Mouse (Mus musculus) layer of hippocampus, adult 8-10 months (tissue): ENCODE results near the gene Arhgap24. TPM values are rescaled to one million over a fixed set of nuclear protein-coding genes. Genes with fewer than 3 reads are reported as not detected.

Experiments
- DNase-seq, 2 experiments: peaks; one replicate each; pipeline ENCODE4 v3.0.0; 2022; ENCODE audit warnings: low spot score in 2 of 2
- total RNA-seq, 4 experiments: library from RNA; stranded (reverse); gene quantifications; 2 replicates each; pipeline ENCODE4 v1.2.4; 2022

The Arhgap24 gene
- total RNA-seq, 4 experiments from 2014 or later, result 4.8 to 10.6 (median 7.1) TPM

DNA sequence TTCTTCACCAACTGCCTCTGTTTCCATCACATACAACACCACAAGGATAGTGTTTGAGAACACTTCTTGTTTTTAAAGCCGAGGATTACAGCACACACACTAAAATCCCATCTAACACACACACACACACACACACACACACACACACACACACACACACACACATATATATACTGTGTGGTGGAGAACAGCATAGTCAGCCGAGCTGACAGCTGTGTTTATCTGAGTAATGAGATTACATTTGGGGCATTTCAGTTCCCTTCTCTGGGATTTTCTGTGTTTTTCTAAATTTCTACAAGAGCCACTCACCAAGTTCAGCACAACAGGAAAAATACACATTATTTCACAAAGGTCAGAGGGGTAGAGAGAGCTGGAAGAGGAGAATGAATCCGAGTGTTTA, 96.5 kb downstream of the Arhgap24 start:
- no peak for DNase-seq

- no peak for DNase-seq
Measured at GRCm38 (mm10) chr5:102578431-102578830, 97.2 kb downstream of the Arhgap24 start.

DNA sequence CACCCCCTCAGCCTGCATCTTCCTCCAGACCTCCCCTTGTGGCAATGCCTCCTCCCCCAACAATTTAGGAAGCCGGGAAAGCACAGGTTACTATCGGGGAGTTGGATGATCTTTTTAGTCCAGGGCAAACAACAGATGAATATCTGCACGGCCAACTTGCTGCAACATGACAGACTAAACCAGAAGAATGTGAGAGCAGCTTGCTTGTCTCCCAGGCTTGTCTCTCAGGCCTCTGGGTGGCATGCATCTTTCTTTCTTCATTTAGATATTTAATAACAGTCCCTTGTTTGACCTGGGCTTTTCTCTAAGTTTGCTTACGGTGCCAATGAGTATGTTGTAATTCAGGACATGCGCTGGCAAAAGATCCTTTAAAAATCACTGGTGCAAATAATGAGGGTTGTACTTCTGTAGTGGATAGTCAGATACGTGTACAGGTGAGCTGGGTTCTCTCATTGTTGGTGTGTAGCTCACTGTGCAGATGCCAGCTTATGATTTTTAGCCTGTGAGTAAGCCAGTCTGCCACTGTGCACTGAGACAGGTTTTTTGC, 101.7 kb downstream of the Arhgap24 start:
- no peak for DNase-seq

GRCm38 (mm10) chr5:102591422-102591821, 110.2 kb downstream of the Arhgap24 start:
- no peak for DNase-seq

DNA sequence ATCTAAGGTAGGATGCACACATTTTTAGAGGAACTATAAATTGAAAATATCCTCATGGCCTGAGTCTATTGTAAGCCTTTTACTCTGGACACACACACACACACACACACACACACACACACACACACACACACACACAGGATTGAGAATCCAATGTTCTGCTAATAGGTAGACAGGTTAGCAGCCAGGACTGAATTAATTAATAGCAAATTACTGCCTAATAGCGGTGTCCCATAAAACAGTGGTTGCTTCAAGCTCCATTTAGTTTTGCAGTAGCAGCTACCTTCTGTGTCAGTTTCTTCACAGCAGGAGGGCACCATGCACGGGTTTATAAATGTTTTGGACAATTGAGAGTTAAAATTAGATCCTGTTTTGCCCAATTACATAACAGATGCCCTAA, 111.9 kb downstream of the Arhgap24 start:
- no peak for DNase-seq

DNA sequence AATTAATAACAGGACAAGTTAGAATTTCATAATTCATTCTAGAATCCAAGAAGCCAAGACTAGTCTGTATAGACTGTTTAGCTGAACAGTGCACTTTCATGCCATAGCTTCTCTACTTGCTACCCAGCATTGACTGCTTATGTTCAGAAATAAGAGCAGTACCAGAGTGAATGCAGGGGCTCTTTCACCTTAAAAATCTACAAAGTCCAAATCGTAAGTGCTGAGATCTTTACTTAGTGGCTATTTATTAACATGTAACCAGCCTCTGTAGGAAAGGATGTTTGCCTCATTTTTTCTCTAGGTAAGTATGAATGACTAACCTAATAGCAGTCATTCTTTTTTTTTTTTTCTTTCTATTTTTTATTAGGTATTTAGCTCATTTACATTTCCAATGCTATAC, 117.9 kb downstream of the Arhgap24 start:
- no peak for DNase-seq

GRCm38 (mm10) chr5:102613571-102613970, 132.4 kb downstream of the Arhgap24 start:
- DNase-seq, result no peak

GRCm38 (mm10) chr5:102614081-102614480, 132.9 kb downstream of the Arhgap24 start:
- no peak for DNase-seq

GRCm38 (mm10) chr5:102615249-102615648, 134.1 kb downstream of the Arhgap24 start:
- no peak for DNase-seq

DNA sequence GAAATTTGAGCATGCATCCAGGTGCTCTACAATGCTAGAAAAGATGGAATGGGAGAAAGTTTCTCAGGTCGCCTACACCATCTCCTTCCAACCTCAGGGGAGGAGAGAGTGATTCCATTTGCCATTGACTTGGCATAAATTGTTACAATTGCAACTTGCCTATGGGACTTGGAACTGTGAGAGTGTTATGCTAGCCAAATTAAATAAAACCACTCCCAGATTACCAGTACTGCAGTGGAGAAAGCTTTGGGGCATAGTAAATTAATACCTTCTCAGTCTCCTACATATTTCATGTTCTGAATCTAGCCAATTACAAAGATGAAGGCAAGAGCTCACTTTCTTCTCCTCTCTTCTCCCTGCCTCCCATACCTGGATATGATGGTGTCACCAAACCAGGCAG, 139.8 kb downstream of the Arhgap24 start:
- no peak for DNase-seq

DNA sequence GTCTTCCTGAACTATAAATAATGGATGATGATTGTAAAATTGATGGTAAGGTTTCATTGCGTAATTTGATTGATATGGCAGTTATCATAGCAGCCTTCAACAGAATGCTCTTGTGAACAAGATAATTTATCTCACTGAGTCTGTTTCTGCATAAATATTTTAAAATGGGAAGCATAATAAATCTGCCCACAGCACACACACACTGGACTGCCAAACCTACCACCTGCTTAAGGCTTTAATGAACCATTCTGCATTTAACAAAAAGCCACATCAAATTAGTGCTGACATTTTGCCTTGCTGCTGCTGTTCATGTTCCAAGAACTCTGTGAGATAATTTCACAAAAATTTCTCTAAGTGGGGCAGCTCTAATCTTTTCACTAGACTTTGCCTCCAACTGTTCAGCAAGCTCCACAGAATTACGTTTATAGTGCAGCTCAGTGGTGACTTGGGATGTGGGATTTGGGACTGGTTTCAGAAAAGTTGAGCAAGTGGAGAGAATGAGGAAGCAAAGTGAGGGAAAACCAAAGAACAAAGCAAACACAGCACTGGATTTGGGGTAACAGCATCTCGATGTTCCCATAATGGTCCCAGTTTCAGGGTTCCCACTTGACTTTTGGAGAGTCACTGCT, 142.7 kb downstream of the Arhgap24 start:
- no peak for DNase-seq

GRCm38 (mm10) chr5:102626671-102627070, 145.5 kb downstream of the Arhgap24 start:
- no peak for DNase-seq

DNA sequence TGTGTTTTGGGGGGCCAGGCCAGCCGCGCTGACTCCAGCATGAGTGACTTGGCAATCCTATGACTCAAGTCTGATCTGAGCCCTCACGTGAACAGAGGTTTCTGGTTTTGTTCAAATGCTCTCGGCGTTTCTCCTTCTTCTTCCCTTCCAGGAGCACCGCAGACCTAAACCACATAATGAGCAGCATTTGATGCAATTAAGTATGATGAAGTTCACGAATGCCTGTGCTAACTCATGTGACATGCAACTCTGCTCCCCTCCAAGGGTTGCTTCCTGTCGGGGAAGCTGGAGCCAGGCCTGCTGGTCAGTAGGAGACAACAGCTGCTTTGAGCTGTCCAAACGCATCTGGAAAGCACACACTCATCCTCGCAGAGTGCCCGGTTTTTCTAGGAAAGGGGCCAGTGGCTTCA, 148.2 kb downstream of the Arhgap24 start:
- DNase-seq, result no peak

- no peak for DNase-seq
Measured at GRCm38 (mm10) chr5:102635591-102635990, 154.4 kb downstream of the Arhgap24 start.

- no peak for DNase-seq
Measured at GRCm38 (mm10) chr5:102639782-102640559, 158.8 kb downstream of the Arhgap24 start.

- DNase-seq, result no peak
Measured at GRCm38 (mm10) chr5:102643364-102643763, 162.2 kb downstream of the Arhgap24 start.

DNA sequence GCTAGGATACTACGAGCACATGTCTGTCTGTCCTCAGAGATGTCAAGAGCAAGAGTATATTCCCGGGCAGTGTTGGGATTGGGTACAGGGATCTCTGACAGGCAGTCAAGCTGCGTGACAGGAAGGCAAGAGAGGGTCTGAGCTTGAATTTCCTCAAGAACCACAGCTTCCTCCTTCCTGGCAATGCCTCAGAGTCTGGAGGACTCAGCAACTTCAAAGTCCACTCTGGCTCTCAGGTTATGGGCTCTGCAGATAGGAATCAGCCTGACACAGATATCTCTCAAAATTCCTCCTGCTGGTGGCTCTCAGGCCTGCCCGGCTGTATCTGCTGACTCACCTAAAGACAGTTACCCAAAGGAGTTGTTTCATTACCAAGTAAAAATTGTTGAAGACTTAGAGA, 162.6 kb downstream of the Arhgap24 start:
- DNase-seq, result no peak

DNA sequence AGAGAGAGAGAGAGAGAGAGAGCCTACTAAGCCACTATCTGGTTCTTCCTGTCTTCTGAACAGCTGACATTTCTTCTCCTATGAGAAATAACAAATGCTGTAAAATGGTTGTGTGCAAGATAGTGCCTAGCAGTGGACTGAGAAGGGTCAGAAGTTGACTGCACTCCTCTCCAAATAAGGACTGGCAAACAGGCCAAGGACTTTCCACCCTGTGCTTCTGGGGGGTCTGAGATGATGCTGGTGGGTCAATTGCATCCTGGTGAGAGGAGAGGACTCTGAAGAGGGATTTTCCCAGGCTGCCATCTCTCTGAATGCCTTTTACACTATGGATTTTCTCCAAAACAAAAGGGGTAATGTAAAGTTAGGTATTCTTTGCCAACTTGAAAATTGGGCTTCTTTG, 177.9 kb downstream of the Arhgap24 start:
- no peak for DNase-seq

DNA sequence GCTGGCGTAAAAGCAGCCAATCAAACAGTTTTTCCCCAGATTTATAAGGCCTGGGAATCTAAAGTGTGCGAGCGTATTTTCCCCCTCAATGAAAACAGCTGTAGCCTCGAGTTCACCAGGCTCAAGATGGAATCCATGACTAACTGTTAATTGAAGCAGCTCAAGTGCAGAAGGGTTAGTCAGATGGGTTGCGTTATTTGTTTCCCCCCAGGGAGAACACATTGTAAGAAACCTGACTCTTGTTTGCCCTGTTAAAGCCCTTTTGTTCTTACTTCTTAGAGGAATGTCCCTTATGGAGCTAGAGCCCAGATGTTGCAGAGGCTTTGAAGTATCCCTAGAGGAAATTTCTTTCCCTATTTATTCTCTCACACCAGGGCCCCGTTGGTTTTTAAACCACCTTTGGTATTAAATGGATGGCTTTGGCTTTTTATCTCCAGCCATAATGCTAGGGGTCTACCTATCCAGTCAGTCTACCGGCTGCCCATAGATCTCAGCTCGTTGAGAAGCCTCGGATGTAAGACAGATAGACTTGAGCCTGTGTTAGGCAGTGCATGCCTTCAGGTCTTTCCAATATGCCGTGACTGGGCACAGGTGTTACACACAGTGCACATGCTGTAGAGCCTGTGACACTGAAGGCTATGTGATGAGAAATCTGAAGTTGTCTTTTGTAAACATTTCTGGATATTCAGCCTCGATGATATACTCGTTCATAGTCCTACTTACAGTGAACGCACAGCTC, 184.0 kb downstream of the Arhgap24 start:
- DNase-seq, result no peak

DNA sequence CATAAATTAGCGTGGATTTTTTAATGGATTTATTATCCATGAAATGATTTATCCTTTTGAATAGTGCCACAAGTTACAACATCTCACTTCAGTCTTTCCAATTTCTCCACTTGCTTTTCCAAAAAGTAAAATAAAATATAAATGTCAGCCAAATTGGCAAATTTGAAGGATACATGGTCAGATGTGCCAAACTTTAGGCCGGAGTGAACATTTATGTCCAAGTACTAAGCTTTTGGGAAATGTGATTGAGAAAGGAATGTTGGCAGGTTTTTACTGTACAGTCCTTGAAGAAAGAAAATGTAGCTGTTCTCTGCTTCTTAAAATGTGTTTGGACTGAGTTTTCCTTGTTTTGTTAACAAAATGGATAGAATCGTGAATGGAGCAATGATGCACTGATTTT, 185.7 kb downstream of the Arhgap24 start:
- no peak for DNase-seq

DNA sequence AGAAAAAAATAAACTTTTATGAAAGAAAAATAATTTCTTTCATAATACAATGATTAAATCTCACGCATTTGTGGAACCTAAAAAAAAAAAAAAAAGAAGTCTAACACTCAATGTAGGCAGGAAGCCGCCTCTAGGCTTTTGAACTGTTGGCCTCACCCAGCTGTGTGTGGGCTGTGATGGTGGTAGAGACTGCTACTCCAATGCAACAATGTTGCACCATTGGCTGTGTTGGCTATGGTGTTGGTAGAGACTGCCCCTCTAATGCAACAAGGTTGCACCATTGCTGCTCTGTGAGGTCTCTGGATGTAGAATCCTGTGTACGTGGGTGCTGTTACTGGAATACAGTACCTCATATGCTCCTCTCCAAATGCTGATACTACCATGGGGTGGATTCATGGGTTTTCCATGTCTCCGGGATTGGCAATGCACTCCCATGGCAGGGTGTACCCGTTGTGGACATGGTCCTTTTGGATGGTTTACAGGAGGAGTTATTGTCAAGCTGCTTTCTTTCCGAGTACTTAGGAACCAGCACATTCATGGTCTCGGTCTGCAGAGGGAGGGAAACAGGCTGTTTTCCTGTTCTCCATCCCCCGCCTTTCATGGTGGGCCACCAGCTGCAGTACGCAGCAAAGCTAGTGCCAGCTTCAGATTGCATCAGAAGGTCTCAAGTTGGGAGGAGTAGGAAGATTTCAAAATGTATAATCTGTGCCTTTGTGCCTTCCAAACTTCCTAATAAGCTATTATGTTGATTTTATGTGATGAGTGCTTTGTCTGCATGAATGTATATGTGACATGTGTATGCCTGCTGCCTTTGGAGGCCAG, 186.8 kb downstream of the Arhgap24 start:
- no peak for DNase-seq
